Mouse (Mus musculus): ENCODE results near the gene Tmem213. TPM values are rescaled to one million over a fixed set of nuclear protein-coding genes. Genes with fewer than 3 reads are reported as not detected.

Tmem213 gene
- total RNA-seq, 2 experiments from 2014 or later: not detected

- intact Hi-C loops (cut with DNase I): no loop called here
These were observed 606 bp upstream of the Tmem213 start for GRCm38 (mm10) chr6:38108449-38108848.

GRCm38 (mm10) chr6:38109871-38110270 is 816 bp downstream of the Tmem213 start:
- DNase-seq (ENCODE audit: extremely low spot score in 1 of 2, low spot score in 2 of 2): no peak
- intact Hi-C loops (cut with DNase I): no loop called here

More at GRCm38 (mm10) chr6:38108449-38108848, 606 bp upstream of the Tmem213 start:
- DNase-seq (ENCODE audit: extremely low spot score in 1 of 2, low spot score in 2 of 2): no peak

GRCm38 (mm10) chr6:38110859-38111258 is 1.8 kb downstream of the Tmem213 start:
- intact Hi-C loops (cut with DNase I): no loop called here
- DNase-seq (ENCODE audit: extremely low spot score in 1 of 2, low spot score in 2 of 2): no peak

- no peak for DNase-seq (ENCODE audit: extremely low spot score in 1 of 2, low spot score in 2 of 2)
- intact Hi-C loops (cut with DNase I): no loop called here
These were observed 7.2 kb downstream of the Tmem213 start for GRCm38 (mm10) chr6:38116107-38116770.

- intact Hi-C loops (cut with DNase I): no loop called here
- no peak for DNase-seq (ENCODE audit: extremely low spot score in 1 of 2, low spot score in 2 of 2)
These were observed 9.3 kb downstream of the Tmem213 start for GRCm38 (mm10) chr6:38118341-38118740.

GRCm38 (mm10) chr6:38120681-38121371 is 11.8 kb downstream of the Tmem213 start:
- intact Hi-C loops (cut with DNase I): no loop called here
- DNase-seq (ENCODE audit: extremely low spot score in 1 of 2, low spot score in 2 of 2): no peak

- intact Hi-C loops (cut with DNase I): no loop called here
These were observed 12.8 kb downstream of the Tmem213 start for GRCm38 (mm10) chr6:38121843-38122242.

GRCm38 (mm10) chr6:38122791-38123190 is 13.7 kb downstream of the Tmem213 start:
- no peak for DNase-seq (ENCODE audit: extremely low spot score in 1 of 2, low spot score in 2 of 2)
- intact Hi-C loops (cut with DNase I): no loop called here

More at GRCm38 (mm10) chr6:38121843-38122242, 12.8 kb downstream of the Tmem213 start:
- DNase-seq (ENCODE audit: extremely low spot score in 1 of 2, low spot score in 2 of 2): no peak

- no peak for DNase-seq (ENCODE audit: extremely low spot score in 1 of 2, low spot score in 2 of 2)
- intact Hi-C loops (cut with DNase I): no loop called here
These were observed 14.6 kb downstream of the Tmem213 start for GRCm38 (mm10) chr6:38123471-38124206.

- intact Hi-C loops (cut with DNase I): no loop called here
- no peak for DNase-seq (ENCODE audit: extremely low spot score in 1 of 2, low spot score in 2 of 2)
These were observed 15.3 kb downstream of the Tmem213 start, which contains the start of gene Atp6v0a4 for GRCm38 (mm10) chr6:38124207-38124835. TSS of gene Atp6v0a4 (minus strand) at chr6:38124586.

GRCm38 (mm10) chr6:38124882-38125281 is 15.8 kb downstream of the Tmem213 start:
- DNase-seq (ENCODE audit: extremely low spot score in 1 of 2, low spot score in 2 of 2): no peak
- intact Hi-C loops (cut with DNase I): no loop called here

- no peak for DNase-seq (ENCODE audit: extremely low spot score in 1 of 2, low spot score in 2 of 2)
- intact Hi-C loops (cut with DNase I): no loop called here
These were observed 16.4 kb downstream of the Tmem213 start for GRCm38 (mm10) chr6:38125462-38125861.

- intact Hi-C loops (cut with DNase I): no loop called here
- peak in 1 of 2 experiments; percentile 58 for DNase-seq (ENCODE audit: extremely low spot score in 1 of 2, low spot score in 2 of 2)
These were observed 19.1 kb downstream of the Tmem213 start for GRCm38 (mm10) chr6:38128115-38128514.

GRCm38 (mm10) chr6:38129883-38130282 is 20.8 kb downstream of the Tmem213 start:
- intact Hi-C loops (cut with DNase I): no loop called here
- no peak for DNase-seq (ENCODE audit: extremely low spot score in 1 of 2, low spot score in 2 of 2)

- DNase-seq (ENCODE audit: extremely low spot score in 1 of 2, low spot score in 2 of 2): peak in 1 of 2 experiments; percentile 83
- intact Hi-C loops (cut with DNase I): no loop called here
These were observed 22.8 kb downstream of the Tmem213 start for GRCm38 (mm10) chr6:38131801-38132231.

- intact Hi-C loops (cut with DNase I): no loop called here
- DNase-seq (ENCODE audit: extremely low spot score in 1 of 2, low spot score in 2 of 2): no peak
These were observed 25.9 kb downstream of the Tmem213 start for GRCm38 (mm10) chr6:38134806-38135559.

GRCm38 (mm10) chr6:38139086-38139485 is 30.0 kb downstream of the Tmem213 start:
- intact Hi-C loops (cut with DNase I): no loop called here
- no peak for DNase-seq (ENCODE audit: extremely low spot score in 1 of 2, low spot score in 2 of 2)

GRCm38 (mm10) chr6:38140402-38140801 is 31.3 kb downstream of the Tmem213 start:
- intact Hi-C loops (cut with DNase I): no loop called here
- no peak for DNase-seq (ENCODE audit: extremely low spot score in 1 of 2, low spot score in 2 of 2)
